Mouse (Mus musculus) splenic B cell, adult 2 months (primary cell): ENCODE results near the gene Gm11639.

Source experiments
- DNase-seq: peaks from one replicate; pipeline ENCODE4 v3.0.0-alpha.2; 2011; ENCODE audit warnings: low read depth, low spot score
- H3K27me3 ChIP-seq: 2 replicates; pipeline ENCODE4 v1.6.1; 2012; ENCODE audit warnings: mild to moderate bottlenecking, low read length, moderate library complexity, mixed read lengths; ENCODE audit not compliant: control insufficient read depth, poor library complexity, insufficient read depth, severe bottlenecking
- H3K36me3 ChIP-seq: 2 replicates; pipeline ENCODE4 v1.6.1; 2012; ENCODE audit warnings: mild to moderate bottlenecking, low read length, moderate library complexity, mixed read lengths; ENCODE audit not compliant: control insufficient read depth, poor library complexity, insufficient read depth, severe bottlenecking

The Gm11639 gene

GRCm38 (mm10) chr11:105146593-105146992, 461.1 kb downstream of the Gm11639 start, which contains the start of gene Gm10842:
TSS of gene Gm10842 (plus strand) at chr11:105146893.
- H3K36me3 ChIP-seq: no peaks in the 10 kb centered on the region
- DNase-seq: no peak
- H3K27me3 ChIP-seq: no peaks in the 10 kb centered on the region

GRCm38 (mm10) chr11:105149353-105149752, 463.8 kb downstream of the Gm11639 start:
- H3K36me3 ChIP-seq: no peaks in the 10 kb centered on the region
- no peak for DNase-seq

GRCm38 (mm10) chr11:105149766-105150165, 464.3 kb downstream of the Gm11639 start:
- H3K36me3 ChIP-seq: no peaks in the 10 kb centered on the region
- peak; percentile 7 for DNase-seq
- no peaks in the 10 kb centered on the region for H3K27me3 ChIP-seq

More at GRCm38 (mm10) chr11:105149353-105149752, 463.8 kb downstream of the Gm11639 start:
- no peaks in the 10 kb centered on the region for H3K27me3 ChIP-seq

GRCm38 (mm10) chr11:105150691-105151090, 465.2 kb downstream of the Gm11639 start:
- no peak for DNase-seq
- Histone ChIP-seq H3K27me3 (no peaks in the 10 kb centered on the region), H3K36me3 (no peaks in the 10 kb centered on the region)

GRCm38 (mm10) chr11:105151226-105152016, 465.9 kb downstream of the Gm11639 start:
- Histone ChIP-seq H3K27me3 (no peaks in the 10 kb centered on the region), H3K36me3 (no peaks in the 10 kb centered on the region)
- peak; percentile 10 for DNase-seq

- DNase-seq: no peak
- no peaks in the 10 kb centered on the region for H3K27me3 ChIP-seq
- H3K36me3 ChIP-seq: no peaks in the 10 kb centered on the region
These were observed 466.5 kb downstream of the Gm11639 start for GRCm38 (mm10) chr11:105152017-105152300.

GRCm38 (mm10) chr11:105152357-105152899, 466.9 kb downstream of the Gm11639 start:
- Histone ChIP-seq H3K27me3 (no peaks in the 10 kb centered on the region), H3K36me3 (no peaks in the 10 kb centered on the region)
- DNase-seq: no peak

- DNase-seq: no peak
These were observed 467.7 kb downstream of the Gm11639 start for GRCm38 (mm10) chr11:105153068-105153833.

GRCm38 (mm10) chr11:105155915-105156314, 470.4 kb downstream of the Gm11639 start:
- H3K36me3 ChIP-seq: no peaks in the 10 kb centered on the region
- H3K27me3 ChIP-seq: no peaks in the 10 kb centered on the region
- DNase-seq: no peak

More at GRCm38 (mm10) chr11:105153068-105153833, 467.7 kb downstream of the Gm11639 start:
- Histone ChIP-seq H3K36me3 (no peaks in the 10 kb centered on the region), H3K27me3 (no peaks in the 10 kb centered on the region)

GRCm38 (mm10) chr11:105156748-105157267, 471.3 kb downstream of the Gm11639 start:
- Histone ChIP-seq H3K36me3 (no peaks in the 10 kb centered on the region), H3K27me3 (no peaks in the 10 kb centered on the region)
- no peak for DNase-seq

- no peaks in the 10 kb centered on the region for H3K36me3 ChIP-seq
- H3K27me3 ChIP-seq: no peaks in the 10 kb centered on the region
- no peak for DNase-seq
These were observed 472.5 kb downstream of the Gm11639 start for GRCm38 (mm10) chr11:105158047-105158446.

GRCm38 (mm10) chr11:105159673-105160360, 474.3 kb downstream of the Gm11639 start:
- Histone ChIP-seq H3K27me3 (no peaks in the 10 kb centered on the region), H3K36me3 (no peaks in the 10 kb centered on the region)
- no peak for DNase-seq

GRCm38 (mm10) chr11:105161411-105161810, 475.9 kb downstream of the Gm11639 start:
- no peak for DNase-seq
- Histone ChIP-seq H3K27me3 (no peaks in the 10 kb centered on the region), H3K36me3 (no peaks in the 10 kb centered on the region)
